Mouse (Mus musculus) large intestine, adult 2 months (tissue): ENCODE data around the gene Prokr2. TPM values are rescaled to one million over a fixed set of nuclear protein-coding genes. Genes with fewer than 3 reads are reported as not detected.
"Not testable (repeated sequence)": the region's sequence is repeated elsewhere in the genome, so short reads cannot be mapped to it uniquely, and the experiment has no call there.

Experiments
- DNase-seq: peaks from one replicate; pipeline ENCODE4 v3.0.0-alpha.2; 2012; ENCODE audit warnings: low read depth, low spot score
- WGBS: fragments of 180-500 bp; shearing (Covaris S2); methylation state at CpG from one replicate; pipeline ENCODE4 v1.1.7; 2018; 5-methylcytosine and 5-hydroxymethylcytosine counted together
- polyA plus RNA-seq: library from polyadenylated mRNA; depleted of rRNA; stranded (reverse); fragments of >200 nt; gene quantifications from 2 replicates; pipeline ENCODE4 v1.2.3, GENCODE M21; 2012

The Prokr2 gene
- polyA plus RNA-seq, 1 experiment, result not detected

DNA sequence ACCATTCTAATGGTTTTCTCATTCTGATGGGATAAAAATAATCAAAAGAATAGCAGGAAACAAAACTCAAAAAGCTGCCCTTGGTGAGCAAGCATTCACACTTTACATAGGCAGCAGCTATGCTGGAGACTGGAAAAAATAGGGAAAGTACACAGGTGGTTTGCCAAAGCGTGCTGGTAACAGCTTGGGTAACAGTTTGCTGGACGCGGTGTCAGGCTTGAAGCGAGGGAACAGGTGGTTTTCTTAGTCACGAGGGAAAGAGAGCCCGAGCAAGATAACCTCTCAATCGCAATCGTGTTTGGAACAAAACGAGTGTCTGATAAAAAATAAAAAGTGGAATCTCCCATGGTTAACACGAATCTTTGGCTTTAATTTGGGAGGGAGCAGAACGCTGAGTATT is 41.4 kb downstream of the Prokr2 start:
- DNase-seq, result no peak
- WGBS, result 86% methylated on average over 11 of the region's 11 CpGs

DNA sequence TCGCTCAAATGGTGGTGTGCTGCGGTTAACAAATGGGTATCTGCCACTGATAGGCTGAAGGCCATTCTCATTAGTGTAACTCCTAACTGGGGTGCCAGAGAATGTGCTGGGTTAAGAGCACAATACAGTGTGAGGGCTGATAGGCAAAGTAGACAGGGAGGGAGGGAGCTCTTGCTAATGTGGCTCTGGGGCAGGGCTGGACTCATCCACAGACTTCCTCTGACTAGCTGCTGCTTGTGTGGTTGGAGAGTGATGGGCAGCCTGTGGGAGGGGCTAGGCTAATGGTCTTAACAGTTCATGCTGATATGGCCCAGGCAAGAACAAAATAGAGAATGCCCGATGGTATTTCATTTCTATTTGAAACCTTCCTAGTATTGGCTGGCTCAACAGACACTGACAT is 44.0 kb downstream of the Prokr2 start:
- WGBS, result 91% methylated on average over 3 of the region's 3 CpGs
- no peak for DNase-seq

DNA sequence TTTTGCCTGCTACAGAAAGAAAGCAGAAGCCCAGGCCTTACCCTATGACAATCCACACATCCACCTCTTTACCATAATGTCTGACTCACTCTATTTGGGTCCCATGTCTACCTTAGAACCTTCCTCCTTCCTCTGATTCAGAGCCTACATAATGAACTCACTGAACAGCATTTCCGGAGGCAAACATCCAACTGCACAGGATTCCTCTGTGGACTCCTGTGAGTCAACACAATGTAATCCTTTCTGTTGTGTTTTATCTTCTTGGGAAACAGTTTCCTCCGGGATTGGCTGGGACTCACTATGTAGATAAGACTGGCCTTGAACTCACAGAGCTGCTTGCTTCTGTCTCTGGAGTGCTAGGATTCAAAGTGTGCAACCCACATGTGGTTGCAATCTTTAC is 44.9 kb downstream of the Prokr2 start:
- WGBS, result 40% methylated on average over 2 of the region's 2 CpGs
- no peak for DNase-seq

DNA sequence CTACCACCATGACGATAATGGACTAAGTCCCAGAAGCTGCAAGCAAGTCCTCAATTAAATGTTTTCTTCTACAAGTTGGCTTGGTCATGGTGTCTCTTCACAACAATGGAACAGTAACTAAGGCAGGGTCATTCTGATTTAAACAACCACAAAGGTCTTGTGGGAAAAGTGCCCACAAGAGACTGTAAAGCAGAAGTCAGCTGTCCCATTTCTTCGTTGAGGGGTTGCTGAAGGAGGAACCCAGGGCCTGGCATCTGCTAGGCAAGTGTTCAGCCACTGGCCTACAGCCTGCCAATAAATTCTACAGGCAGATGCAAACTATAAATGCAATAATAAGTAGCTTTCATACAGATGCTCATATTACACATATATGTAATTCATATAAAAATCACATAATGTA is 48.0 kb downstream of the Prokr2 start:
- no peak for DNase-seq
- WGBS, result 58% methylated on average over 2 of the region's 2 CpGs

DNA sequence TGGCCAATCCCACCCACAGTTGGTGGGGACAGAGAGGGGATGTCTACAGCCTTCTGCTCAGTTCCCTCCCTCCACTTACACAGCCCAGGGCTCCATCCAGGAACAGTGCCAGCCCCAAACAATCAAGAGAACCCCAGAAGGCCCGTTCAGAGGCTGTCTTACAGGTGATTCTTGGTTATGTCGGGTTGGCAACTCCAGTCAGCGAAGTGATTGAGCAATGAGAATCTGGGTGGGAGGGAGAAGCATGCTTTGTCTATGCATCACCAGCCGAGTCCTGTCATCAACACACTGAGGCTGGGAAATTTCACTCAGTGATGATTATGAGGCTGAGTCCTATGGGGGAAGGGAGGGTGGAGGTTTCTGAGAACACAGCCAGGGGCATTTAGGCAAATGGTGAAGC is 61.7 kb downstream of the Prokr2 start:
- WGBS, result 57% methylated on average over 4 of the region's 4 CpGs
- no peak for DNase-seq

DNA sequence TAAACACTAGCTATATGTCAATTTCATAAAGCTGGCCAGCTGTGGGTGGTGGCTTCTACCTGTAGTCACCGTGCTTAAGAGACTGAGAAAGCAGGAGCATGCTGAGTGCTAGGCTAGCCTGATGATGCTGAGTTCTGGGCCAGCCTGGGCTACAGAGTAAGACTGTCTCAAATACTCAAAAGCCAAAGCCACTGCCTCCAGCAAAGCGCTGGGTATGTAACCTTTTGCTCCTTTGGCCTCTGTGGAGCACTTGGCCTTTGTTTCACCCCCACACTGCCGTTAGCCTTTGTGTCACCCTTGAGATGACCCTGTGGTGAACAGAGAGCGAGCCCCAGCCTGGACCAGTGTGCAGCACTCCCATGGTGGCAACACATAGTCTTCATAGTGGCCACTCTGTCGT is 64.7 kb downstream of the Prokr2 start:
- WGBS, result 66% methylated on average over 5 of the region's 5 CpGs
- no peak for DNase-seq

DNA sequence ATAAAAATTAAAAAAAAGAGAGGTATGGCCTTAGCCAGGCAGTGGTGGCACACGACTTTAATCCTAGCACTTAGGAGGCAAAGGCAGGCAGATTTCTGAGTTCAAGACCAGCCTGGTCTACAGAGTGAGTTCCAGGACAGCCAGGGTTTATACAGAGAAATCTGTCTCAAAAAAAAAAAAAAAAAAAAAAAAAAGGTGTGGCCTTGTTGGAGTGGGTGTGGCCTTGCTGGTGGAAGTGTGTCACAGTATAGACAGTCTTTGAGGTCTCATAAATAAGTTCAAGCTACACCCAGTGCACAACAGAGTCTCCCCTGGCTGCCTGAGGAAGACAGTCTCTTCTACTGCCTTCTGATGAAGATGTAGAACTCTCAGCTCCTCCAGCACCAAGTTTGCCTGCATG is 68.1 kb downstream of the Prokr2 start:
- no peak for DNase-seq
- 61% methylated on average over 1 of the region's 1 CpGs for WGBS

DNA sequence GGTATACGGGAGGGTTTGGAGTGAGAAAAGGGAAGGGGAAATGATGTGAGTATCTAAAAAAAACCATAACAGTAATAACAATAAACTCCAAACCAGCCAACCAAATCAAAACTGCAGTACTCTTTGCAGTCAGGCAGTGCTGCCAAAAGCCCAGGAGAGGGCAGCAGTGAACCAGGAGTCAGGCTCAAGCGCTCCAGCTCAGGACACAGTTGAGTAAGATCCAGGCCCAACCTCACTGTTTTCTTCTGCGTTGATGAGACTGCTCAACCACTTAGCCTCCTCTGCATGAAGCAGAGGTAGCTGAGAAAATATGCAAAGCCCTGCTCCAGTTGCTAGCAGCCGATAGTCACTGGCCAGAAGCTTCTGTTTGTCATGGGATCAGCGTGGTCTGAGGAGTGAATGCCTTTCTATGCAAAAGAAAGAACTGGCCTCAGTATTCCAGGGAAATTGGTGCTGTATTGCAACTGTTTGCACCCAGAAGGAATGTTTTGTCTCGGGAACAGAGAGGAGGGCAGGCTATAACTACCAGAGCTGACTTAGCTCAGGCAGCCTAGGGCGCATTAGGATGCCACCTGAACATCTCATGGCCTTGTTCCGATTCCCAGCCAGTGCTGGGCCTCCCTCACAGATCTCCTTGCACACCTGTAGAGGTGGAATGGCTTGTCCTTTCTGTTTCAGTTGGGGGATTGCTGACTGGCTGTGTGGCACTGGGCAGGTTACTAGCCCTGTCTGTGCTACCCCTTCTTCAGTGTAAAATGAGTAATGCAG is 69.0 kb downstream of the Prokr2 start:
- DNase-seq, result no peak
- 37% methylated on average over 8 of the region's 8 CpGs for WGBS

DNA sequence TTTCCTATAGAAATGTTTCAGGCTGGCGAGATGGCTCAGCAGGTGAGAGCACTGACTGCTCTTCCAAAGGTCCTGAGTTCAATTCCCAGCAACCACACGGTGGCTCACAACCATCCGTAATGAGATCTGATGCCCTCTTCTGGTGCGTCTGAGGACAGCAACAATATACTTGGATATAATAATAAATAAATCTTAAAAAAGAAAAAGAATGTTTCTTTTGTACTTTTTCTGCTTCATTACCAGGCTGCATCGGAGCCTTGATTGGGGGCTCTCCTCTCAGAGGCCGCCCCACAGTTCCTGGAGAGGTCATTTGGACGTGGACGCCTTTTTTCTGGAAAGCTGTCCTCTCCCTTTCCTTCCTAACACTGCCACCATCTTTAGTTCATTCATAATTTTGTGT is 71.2 kb downstream of the Prokr2 start:
- DNase-seq, result not testable (repeated sequence)
- 85% methylated on average over 8 of the region's 8 CpGs for WGBS

DNA sequence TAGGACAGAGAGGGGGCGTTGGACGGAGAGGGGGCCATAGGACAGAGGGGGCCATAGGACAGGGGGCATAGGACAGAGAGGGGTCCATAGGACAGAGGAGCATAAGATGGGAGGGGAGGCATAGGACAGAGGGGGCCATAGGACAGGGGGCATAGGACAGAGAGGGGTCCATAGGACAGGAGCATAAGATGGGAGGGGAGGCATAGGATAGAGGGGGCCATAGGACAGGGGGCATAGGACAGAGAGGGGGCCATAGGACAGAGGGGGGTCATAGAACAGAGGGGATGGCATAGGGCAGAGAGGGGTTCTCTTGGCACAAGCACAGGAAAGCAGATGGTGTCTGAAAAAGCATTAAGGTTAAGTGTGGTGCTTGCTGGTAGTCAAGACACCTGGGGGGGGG is 71.7 kb downstream of the Prokr2 start:
- 95% methylated on average over 2 of the region's 2 CpGs for WGBS
- no peak for DNase-seq

DNA sequence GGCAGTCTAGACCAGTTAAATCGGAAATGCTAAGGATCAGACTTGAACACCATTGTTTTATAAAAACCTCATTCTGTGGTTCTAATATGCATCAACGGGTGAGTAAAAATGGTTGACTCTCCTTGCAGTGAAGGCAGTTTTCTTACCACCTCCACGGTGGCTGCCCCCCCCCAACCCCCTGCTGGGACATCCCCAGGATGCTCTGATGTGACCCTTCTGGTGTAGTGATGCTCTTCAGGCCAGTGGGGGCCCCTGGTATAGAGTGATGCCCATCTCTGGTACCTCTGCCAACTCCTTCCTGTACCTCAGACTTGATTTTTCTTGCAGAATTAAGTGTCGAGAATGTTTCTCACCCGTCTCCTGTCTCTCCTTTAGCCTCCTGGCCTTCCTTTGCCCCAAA is 72.6 kb downstream of the Prokr2 start:
- no peak for DNase-seq
- 82% methylated on average over 5 of the region's 5 CpGs for WGBS

DNA sequence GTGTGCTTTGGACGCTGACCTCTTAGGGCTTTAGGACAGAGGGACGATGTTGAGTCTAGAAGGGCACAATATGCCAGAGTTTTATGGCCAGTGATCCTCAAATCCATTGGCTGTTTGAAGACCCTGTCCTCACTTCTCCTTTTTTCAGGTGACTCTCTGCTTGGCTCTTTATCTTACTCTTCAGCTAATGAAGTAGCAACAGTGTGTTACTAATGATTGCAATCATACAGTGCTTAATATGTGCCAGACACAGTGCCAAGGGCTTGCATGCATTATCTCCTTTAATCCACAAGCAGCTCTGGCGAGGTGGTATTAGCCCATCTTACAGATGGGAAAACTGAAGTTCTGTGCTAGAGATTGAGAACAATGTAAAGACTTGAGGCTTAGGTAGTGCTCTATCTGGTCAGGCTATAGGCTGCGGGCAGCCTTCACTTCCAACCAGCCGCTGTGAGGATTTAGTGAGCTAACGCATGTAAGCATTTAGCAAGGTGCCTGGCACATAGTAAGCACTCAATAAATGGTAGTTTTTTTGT is 75.8 kb downstream of the Prokr2 start:
- WGBS, result 93% methylated on average over 6 of the region's 6 CpGs
- DNase-seq, result no peak

DNA sequence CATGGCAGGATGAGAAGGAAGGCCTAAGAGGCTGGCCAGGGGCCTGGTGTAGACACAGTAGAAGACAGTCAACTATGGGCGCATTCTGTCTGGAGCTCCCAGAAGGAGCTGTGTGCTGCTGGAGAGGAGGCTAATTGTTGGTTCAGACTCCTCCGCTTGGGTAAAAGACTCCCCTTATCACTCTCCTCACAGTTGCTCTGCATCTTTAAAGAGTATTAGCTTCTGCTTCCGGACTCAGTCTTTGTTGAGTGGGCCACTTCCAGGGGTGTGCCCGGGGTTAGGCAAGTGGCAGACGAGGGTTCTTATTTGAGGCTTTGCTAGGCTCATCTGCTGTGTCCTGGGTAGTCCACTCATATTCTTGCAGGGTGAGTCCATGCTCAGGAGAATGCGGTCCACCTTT is 76.4 kb downstream of the Prokr2 start:
- WGBS, result 94% methylated on average over 6 of the region's 6 CpGs

DNA sequence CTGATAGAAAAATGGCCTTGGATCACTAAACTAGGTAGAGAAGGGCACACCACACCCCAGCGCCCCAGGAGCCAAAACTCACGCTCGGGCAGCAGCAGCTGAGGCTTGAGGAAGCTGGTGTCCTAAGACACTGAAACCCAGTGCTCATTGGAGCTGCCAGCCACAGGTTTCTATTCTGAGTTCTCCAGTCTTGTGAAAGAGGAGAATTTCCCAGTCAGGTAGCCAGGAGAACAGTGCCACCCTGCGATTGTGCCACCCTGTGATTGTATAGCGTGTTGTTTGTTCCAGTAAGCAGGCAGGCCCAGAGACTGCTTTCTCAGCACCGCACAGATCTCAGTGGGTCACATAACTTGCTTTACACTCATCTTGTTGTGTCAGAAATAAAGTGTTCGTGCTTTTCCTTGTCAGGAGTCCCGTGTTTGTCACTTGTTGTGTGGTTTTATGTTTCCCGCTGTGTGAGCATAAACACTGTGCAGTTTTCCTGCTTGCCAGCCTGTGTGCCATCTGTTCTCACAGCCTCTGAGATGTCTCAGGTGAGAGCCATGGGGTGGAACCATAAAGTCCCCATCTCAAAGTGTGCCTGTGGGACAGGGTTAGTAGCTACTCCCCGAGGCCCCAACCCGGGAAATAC is 77.9 kb downstream of the Prokr2 start:
- 89% methylated on average over 11 of the region's 11 CpGs for WGBS
- DNase-seq, result no peak

More for the DNA sequence above, 76.4 kb downstream of the Prokr2 start:
- no peak for DNase-seq

DNA sequence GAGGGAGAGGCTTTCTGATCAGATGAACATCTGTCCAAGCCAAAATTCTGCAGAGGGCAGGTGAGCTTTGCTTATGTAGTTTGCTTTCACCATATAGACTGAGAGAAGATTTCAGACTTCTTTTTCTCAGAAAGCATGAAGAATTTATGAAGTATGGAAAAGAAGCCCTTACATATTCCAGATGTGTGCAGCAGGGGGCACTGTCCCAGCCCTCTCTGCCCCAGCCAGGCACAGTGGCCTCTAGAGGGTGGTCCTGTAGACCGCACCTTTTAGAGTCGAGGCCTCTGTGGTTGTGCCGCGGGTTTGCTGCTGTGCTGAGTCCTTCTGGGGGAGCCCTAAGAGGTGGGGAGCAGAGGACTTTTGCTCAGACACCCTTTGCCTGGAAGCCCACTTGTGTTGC is 79.3 kb downstream of the Prokr2 start:
- DNase-seq, result no peak
- WGBS, result 71% methylated on average over 4 of the region's 4 CpGs

DNA sequence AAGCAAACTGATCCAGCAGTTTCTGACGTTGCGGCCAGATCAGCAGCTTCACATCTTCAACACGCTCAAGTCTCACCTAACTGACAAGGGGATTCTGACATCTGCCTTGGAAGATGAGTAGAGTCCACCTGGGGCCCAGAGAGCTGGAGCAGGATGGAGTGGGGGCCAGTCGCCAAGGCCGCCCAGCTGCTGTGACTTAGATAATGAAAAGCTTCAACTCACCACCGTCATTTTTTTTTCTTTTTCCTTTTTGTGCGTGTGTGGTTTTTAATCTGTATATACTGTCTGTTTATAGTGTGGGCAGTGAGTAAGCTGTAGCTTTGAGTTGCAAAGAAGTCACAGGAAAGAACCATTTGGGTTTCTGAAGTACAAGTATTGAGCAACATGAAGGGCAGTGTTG is 80.1 kb downstream of the Prokr2 start:
- 87% methylated on average over 7 of the region's 7 CpGs for WGBS
- no peak for DNase-seq

DNA sequence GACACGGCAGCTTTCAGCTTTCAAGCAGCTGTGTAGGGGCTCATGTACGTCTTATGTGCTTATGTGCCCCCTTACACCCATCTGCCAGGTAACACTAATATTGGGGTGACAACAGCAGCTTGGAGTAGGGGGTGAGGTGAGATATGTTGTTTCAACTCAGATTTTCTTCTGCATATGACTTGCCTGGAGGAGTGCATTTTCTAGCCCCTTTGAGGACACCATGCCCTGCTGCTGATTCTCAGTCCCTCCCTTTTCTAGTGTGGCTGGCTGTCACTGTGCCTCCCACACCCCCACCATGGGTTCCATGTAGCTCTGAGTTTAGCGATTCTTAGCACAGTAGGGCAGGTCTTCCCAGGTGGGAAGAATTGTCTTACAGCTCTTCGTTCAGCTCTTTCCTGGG is 83.8 kb downstream of the Prokr2 start:
- DNase-seq, result no peak
- WGBS, result 96% methylated on average over 4 of the region's 4 CpGs

DNA sequence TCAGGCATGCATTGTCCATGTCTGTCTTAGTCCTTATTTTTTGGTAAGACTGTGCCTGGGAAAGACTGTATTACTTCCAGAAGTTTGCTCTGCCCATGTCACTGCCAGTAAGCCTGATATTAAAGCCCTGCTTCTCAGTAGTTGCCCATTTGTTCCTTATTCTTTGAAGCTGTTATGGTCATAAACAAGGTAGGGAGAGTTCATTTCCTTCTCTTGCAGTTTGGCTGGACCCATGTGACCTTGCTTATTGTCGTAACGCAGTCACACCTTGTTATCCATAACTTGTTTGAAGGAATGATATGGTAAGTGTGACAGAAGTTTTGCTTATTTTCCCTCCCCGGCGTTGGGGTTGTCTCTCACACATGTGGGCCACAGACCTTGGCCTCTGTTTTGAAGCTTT is 87.0 kb downstream of the Prokr2 start:
- peak; percentile 63 for DNase-seq
- WGBS, result 41% methylated on average over 4 of the region's 4 CpGs

DNA sequence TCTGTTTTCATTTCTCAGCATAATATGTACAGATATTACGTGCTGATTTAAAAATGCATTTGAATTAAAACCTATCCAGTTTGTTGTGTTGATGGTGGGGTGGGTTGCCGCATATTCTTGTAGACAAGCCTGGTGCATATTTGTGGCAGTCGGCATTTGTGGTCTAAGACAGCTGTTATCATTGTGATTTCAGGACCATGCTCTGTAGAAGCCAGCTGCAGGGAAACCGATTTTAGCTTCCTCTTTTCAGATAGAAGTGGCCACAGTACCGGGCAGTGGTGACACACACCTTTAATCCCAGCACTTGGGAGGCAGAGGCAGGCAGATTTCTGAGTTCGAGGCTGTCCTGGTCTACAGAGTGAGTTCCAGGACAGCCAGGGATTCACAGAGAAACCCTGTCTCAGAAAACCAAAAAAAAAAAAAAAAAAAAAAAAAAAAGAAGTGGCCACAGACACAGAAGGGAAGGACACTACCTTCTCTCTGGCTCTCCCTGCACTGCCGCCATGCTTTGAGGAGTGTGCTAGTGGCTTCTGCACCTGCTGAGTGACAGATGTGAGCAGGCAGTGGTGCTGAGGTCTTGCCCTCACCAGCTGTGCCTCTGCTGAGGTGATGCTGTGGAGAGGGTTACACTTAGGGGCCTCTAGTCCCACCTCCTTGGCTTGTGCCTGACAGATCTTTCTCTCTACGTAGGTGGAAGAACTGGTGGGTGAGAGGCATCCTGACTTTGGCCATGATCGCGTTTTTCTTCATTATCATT is 91.4 kb downstream of the Prokr2 start:
- WGBS, result 90% methylated on average over 10 of the region's 10 CpGs
- DNase-seq, result no peak

DNA sequence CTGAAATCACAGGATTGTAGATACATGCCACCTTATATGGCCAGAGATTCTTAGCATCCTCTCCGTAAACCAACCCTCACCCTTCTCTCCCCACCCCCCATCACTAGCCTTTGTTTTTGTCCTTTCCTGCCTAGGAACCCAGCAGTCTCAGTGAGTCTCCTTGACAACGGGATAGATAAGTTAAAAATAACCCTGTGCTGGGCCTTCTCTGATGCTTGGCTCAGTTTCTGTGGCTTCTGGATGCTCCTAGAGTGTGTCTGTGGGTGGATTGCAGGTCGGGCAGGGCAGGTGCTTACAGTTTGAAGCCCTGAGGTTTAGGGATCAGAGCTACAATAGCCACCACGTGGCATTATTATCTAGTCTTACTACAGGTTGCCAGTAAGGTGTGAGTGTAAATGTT is 93.2 kb downstream of the Prokr2 start:
- WGBS, result 59% methylated on average over 4 of the region's 4 CpGs
- no peak for DNase-seq

DNA sequence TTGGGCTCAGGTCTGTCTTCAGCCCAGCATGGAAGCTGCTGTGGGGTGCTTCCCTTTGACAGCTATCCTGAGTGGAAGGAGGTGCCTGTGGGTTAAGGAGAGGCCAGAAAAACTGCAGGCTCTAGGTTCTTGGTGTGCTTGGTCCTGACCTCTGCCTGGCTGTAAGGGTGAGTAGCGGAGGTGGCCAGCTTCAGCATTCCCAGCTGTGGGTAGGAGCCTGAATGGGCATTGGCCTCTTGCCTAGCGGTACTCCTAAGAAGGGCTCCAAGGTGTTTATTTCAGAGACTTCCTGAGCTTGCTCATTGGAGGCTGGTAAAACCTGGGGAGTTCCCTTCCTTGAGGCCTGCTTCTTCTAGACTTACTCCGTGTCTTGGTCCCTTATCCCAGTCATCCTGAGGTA is 94.0 kb downstream of the Prokr2 start:
- no peak for DNase-seq
- 32% methylated on average over 3 of the region's 3 CpGs for whole genome bisulfite sequencing
